Mouse (Mus musculus) lung, adult 2 months (tissue): Measurements from ENCODE around the gene Ndufs2.

Experiments used
- CTCF ChIP-seq: fragments of 200-500 bp; IDR thresholded peaks from 2 replicates; pipeline ENCODE4 v1.5.1; 2011; ENCODE audit warnings: mild to moderate bottlenecking, low read length, control low read depth; ENCODE audit not compliant: insufficient read depth
- POLR2A ChIP-seq: fragments of 200-500 bp; IDR thresholded peaks from 2 replicates; pipeline ENCODE4 v1.6.1; 2011; ENCODE audit warnings: low read depth, mild to moderate bottlenecking, control low read depth, low read length, borderline replicate concordance; ENCODE audit errors: extremely low read depth

GRCm38 (mm10) chr1:171280250-171280915 lies 29.2 kb upstream of the Ndufs2 start:
- TF ChIP-seq POLR2A (no peak), CTCF (no peak)
